Mouse (Mus musculus) myocyte (in vitro differentiated cells): ENCODE data around the gene Lhx9. TPM values are rescaled to one million over a fixed set of nuclear protein-coding genes. Genes with fewer than 3 reads are reported as not detected.
A peak's percentile ranks its signal among the peaks of the same experiment; 100 is the strongest.

Experiments
- H3K27me3 ChIP-seq: one replicate; pipeline ENCODE4 v1.6.1; 2011; ENCODE audit not compliant: control insufficient read depth, insufficient read depth, insufficient read length
- H3K36me3 ChIP-seq: one replicate; pipeline ENCODE4 v1.6.1; 2011; ENCODE audit not compliant: control insufficient read depth, insufficient read depth
- H3K4me2 ChIP-seq: one replicate; pipeline ENCODE4 v1.6.1; 2011; ENCODE audit warnings: low read depth, control low read depth
- H3K4me3 ChIP-seq: one replicate; pipeline ENCODE4 v1.5.1; 2011; ENCODE audit warnings: mild to moderate bottlenecking, control low read depth, moderate library complexity
- H3K79me2 ChIP-seq: one replicate; pipeline ENCODE4 v1.6.1; 2011; ENCODE audit not compliant: control insufficient read depth, insufficient read depth
- H3ac ChIP-seq: one replicate; pipeline ENCODE4 v1.6.1; 2011; ENCODE audit not compliant: control insufficient read depth, insufficient read length
- CEBPB ChIP-seq: IDR thresholded peaks from 2 replicates; pipeline ENCODE4 v1.6.1; 2011; ENCODE audit warnings: mild to moderate bottlenecking, moderate library complexity; ENCODE audit not compliant: poor library complexity, insufficient read depth, severe bottlenecking
- E2F4 ChIP-seq: IDR thresholded peaks from one replicate; pipeline ENCODE4 v1.6.1; 2011; ENCODE audit warnings: mild to moderate bottlenecking, control low read depth, moderate library complexity; ENCODE audit not compliant: insufficient read depth
- MAX ChIP-seq: IDR thresholded peaks from one replicate; pipeline ENCODE4 v1.6.1; 2011; ENCODE audit warnings: low read depth, mild to moderate bottlenecking, control low read depth
- MYOD1 ChIP-seq, 3 experiments: IDR thresholded peaks; one replicate each; pipeline ENCODE4 v1.6.1; 2011; ENCODE audit warnings: control low read depth in 2 of 3, low read depth in 2 of 3, mild to moderate bottlenecking in 2 of 3, moderate library complexity in 1 of 3; ENCODE audit not compliant: insufficient read length in 2 of 3, control insufficient read depth in 1 of 3
- MYOG ChIP-seq, 3 experiments: IDR thresholded peaks; one replicate each; pipeline ENCODE4 v1.6.1; 2011; ENCODE audit warnings: control low read depth in 2 of 3, low read depth in 2 of 3, mild to moderate bottlenecking in 2 of 3; ENCODE audit not compliant: insufficient read length in 2 of 3, control insufficient read depth in 1 of 3, insufficient read depth in 1 of 3
- POLR2A ChIP-seq: IDR thresholded peaks from one replicate; pipeline ENCODE4 v1.6.1; 2011; ENCODE audit warnings: low read depth, mild to moderate bottlenecking, control low read depth, moderate library complexity; ENCODE audit not compliant: insufficient read length
- POLR2AphosphoS2 ChIP-seq: IDR thresholded peaks from one replicate; pipeline ENCODE4 v1.6.1; 2011; ENCODE audit warnings: low read depth, control low read depth; ENCODE audit not compliant: insufficient read length
- REST ChIP-seq: IDR thresholded peaks from one replicate; pipeline ENCODE4 v1.6.1; 2011; ENCODE audit warnings: mild to moderate bottlenecking, control low read depth, moderate library complexity; ENCODE audit not compliant: insufficient read depth, insufficient read length
- SRF ChIP-seq: IDR thresholded peaks from one replicate; pipeline ENCODE4 v1.6.1; 2011; ENCODE audit warnings: low read depth; ENCODE audit not compliant: control insufficient read depth, insufficient read length
- TCF12 ChIP-seq: IDR thresholded peaks from one replicate; pipeline ENCODE4 v1.6.1; 2011; ENCODE audit warnings: mild to moderate bottlenecking, control low read depth; ENCODE audit not compliant: poor library complexity, insufficient read depth, severe bottlenecking
- TCF3 ChIP-seq: IDR thresholded peaks from one replicate; pipeline ENCODE4 v1.6.1; 2011; ENCODE audit warnings: low read depth, control low read depth; ENCODE audit not compliant: insufficient read length
- USF1 ChIP-seq: IDR thresholded peaks from one replicate; pipeline ENCODE4 v1.6.1; 2011; ENCODE audit warnings: low read depth, mild to moderate bottlenecking, control low read depth, moderate library complexity
- polyA plus RNA-seq: library from polyadenylated mRNA; unstranded; fragments of >200 nt; fragmentation: generic; extraction: Trizol; gene quantifications from one replicate; pipeline ENCODE4 v1.2.1, GENCODE M21; 2012; ENCODE audit warnings: missing spikeins

Lhx9 gene
- polyA plus RNA-seq, 1 experiment: 0.14 TPM

GRCm38 (mm10) chr1:138846581-138846980, 1.8 kb downstream of the Lhx9 start:
- no peak overlapping the region for H3K4me2 ChIP-seq
- no peaks in the 10 kb centered on the region for H3K27me3 ChIP-seq
- no peaks in the 10 kb centered on the region for H3K36me3 ChIP-seq
- no peaks in the 10 kb centered on the region for H3K79me2 ChIP-seq
- TF ChIP-seq POLR2A (no peak), TCF3 (no peak), SRF (no peak), TCF12 (no peak), MYOG (IDR thresholded peaks at IDR 0.05; ENCODE audit: control insufficient read depth in 1 of 3, insufficient read depth in 1 of 3, insufficient read length in 2 of 3, low read depth in 2 of 3) (no peak), REST (no peak), USF1 (no peak), MYOD1 (IDR thresholded peaks at IDR 0.05; ENCODE audit: control insufficient read depth in 1 of 3, insufficient read length in 2 of 3, low read depth in 2 of 3) (no peak), POLR2AphosphoS2 (no peak), CEBPB (no peak)
- H3ac ChIP-seq: no peak overlapping the region
- H3K4me3 ChIP-seq: no peak overlapping the region

GRCm38 (mm10) chr1:138846131-138846530, 2.2 kb downstream of the Lhx9 start:
- H3K4me2 ChIP-seq: no peak overlapping the region
- H3K36me3 ChIP-seq: no peaks in the 10 kb centered on the region
- no peak overlapping the region for H3ac ChIP-seq
- no peaks in the 10 kb centered on the region for H3K79me2 ChIP-seq
- no peak overlapping the region for H3K4me3 ChIP-seq
- no peaks in the 10 kb centered on the region for H3K27me3 ChIP-seq
- TF ChIP-seq CEBPB (no peak), MAX (no peak), POLR2AphosphoS2 (no peak), TCF12 (no peak), E2F4 (no peak), USF1 (no peak), POLR2A (no peak), TCF3 (no peak), MYOG (IDR thresholded peaks at IDR 0.05; ENCODE audit: control insufficient read depth in 1 of 3, insufficient read depth in 1 of 3, insufficient read length in 2 of 3, low read depth in 2 of 3) (no peak), REST (no peak), MYOD1 (IDR thresholded peaks at IDR 0.05; ENCODE audit: control insufficient read depth in 1 of 3, insufficient read length in 2 of 3, low read depth in 2 of 3) (no peak)

GRCm38 (mm10) chr1:138845481-138845880, 2.9 kb downstream of the Lhx9 start:
- Histone ChIP-seq H3K4me3 (no peak overlapping the region), H3ac (no peak overlapping the region), H3K27me3 (no peaks in the 10 kb centered on the region), H3K79me2 (no peaks in the 10 kb centered on the region), H3K36me3 (no peaks in the 10 kb centered on the region), H3K4me2 (no peak overlapping the region)
- TF ChIP-seq TCF12 (no peak), TCF3 (no peak), MYOG (IDR thresholded peaks at IDR 0.05; ENCODE audit: control insufficient read depth in 1 of 3, insufficient read depth in 1 of 3, insufficient read length in 2 of 3, low read depth in 2 of 3) (no peak), POLR2A (no peak)

GRCm38 (mm10) chr1:138844166-138844565, 4.2 kb downstream of the Lhx9 start:
- Histone ChIP-seq H3K36me3 (no peaks in the 10 kb centered on the region), H3K4me2 (peak overlapping the region; percentile 75), H3K79me2 (no peaks in the 10 kb centered on the region), H3K27me3 (no peaks in the 10 kb centered on the region), H3ac (no peak overlapping the region), H3K4me3 (peak overlapping the region; percentile 44)
- TF ChIP-seq MYOG (IDR thresholded peaks at IDR 0.05; ENCODE audit: control insufficient read depth in 1 of 3, insufficient read depth in 1 of 3, insufficient read length in 2 of 3, low read depth in 2 of 3) (no peak), MYOD1 (IDR thresholded peaks at IDR 0.05; ENCODE audit: control insufficient read depth in 1 of 3, insufficient read length in 2 of 3, low read depth in 2 of 3) (no peak), CEBPB (no peak), MAX (no peak), USF1 (no peak), POLR2A (no peak), TCF12 (no peak), POLR2AphosphoS2 (no peak), SRF (no peak), E2F4 (no peak), REST (no peak), TCF3 (no peak)

GRCm38 (mm10) chr1:138843361-138844091, 4.9 kb downstream of the Lhx9 start:
- Histone ChIP-seq H3K4me2 (peak overlapping the region; percentile 75), H3K79me2 (no peaks in the 10 kb centered on the region), H3ac (peak overlapping the region; percentile 2), H3K36me3 (no peaks in the 10 kb centered on the region), H3K27me3 (no peaks in the 10 kb centered on the region), H3K4me3 (peak overlapping the region; percentile 44)
- TF ChIP-seq POLR2A (no peak), MYOD1 (IDR thresholded peaks at IDR 0.05; ENCODE audit: control insufficient read depth in 1 of 3, insufficient read length in 2 of 3, low read depth in 2 of 3) (no peak), TCF3 (no peak)
